17 mouse cellular contexts compared by ENCODE assay signal in the genomic region with DNA sequence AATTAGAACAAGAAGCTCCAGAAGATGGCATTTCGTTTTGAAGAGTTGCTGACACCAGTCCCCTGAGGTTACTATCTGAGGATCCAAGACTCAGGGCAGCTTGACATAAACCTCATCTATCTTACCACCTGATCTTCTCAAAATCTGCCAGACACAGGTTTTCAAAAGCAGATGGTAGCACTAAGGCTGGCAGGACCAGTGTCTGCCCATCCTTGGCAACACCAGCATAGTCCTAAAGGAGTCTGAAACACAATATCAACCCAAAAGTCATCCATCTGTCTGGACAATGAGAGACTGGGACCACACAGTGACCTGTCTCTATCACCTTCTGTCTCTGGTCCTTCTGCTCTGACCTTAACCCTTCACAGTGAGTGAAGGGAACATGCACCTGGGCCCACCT.
DNase-seq lines count a peak whose midpoint lies in the region; ATAC-seq and TF ChIP-seq lines count a peak whose summit lies in the region.
"Had no signal": no experiment of that assay in that cellular context is flagged by ENCODE, and none has a peak within 500 bp of the region (broad histone marks: within the 10 kb centered on the region; RNA-seq: fewer than 3 reads in every experiment).

No protein-coding gene starts in this region.

- 0 out of 2 replicates have a peak, but pooled peaks cover 3% of the 10 kb centered on the region for H3K4me1 ChIP-seq in hindbrain, embryonic 14.5 days (replicated peaks; ENCODE audit: control insufficient read depth, insufficient read depth, low read length)
- H3K4me1 ChIP-seq in hindbrain, embryonic 10.5 days (replicated peaks), result no peaks in the 10 kb centered on the region
- no peaks in the 10 kb centered on the region for H3K4me1 ChIP-seq in kidney, embryonic 15.5 days
- H3K4me1 ChIP-seq in kidney, embryonic 14.5 days (ENCODE audit: control insufficient read depth, insufficient read depth, low read length), result no peaks in the 10 kb centered on the region
- no peaks in the 10 kb centered on the region for H3K4me1 ChIP-seq in small intestine, adult 2 months (ENCODE audit: control insufficient read depth, insufficient read depth, insufficient read length, low read length)
- H3K4me1 ChIP-seq: heart, embryonic 10.5 days had no signal

- no peak for TF ChIP-seq CTCF in small intestine, adult 2 months (IDR thresholded peaks at IDR 0.05; ENCODE audit: extremely low read depth, insufficient read length, insufficient replicate concordance, low read depth, low read length)

- H3K4me3 ChIP-seq in hindbrain, embryonic 14.5 days (replicated peaks; ENCODE audit: low read length), result no peak overlapping the region
- H3K4me3 ChIP-seq in hindbrain, embryonic 10.5 days, result no peak overlapping the region
- no peak overlapping the region for H3K4me3 ChIP-seq in kidney, embryonic 15.5 days (replicated peaks)
- no peak overlapping the region for H3K4me3 ChIP-seq in kidney, embryonic 14.5 days (ENCODE audit: low read length)
- no peak overlapping the region for H3K4me3 ChIP-seq in small intestine, adult 2 months (ENCODE audit: low read depth, low read length)
- H3K4me3 ChIP-seq: embryonic facial prominence, embryonic 13.5 days; forebrain, embryonic 12.5 days; heart, embryonic 10.5 days had no signal

- ATAC-seq in hindbrain, embryonic 14.5 days (ENCODE audit: low FRiP score), result peak; percentile 19; the same call in 1 of the 2 replicates
- ATAC-seq in kidney, embryonic 15.5 days (replicated peaks; ENCODE audit: low FRiP score), result 0 out of 2 replicates have a peak, but pooled peaks have one; percentile 22
- no peak for ATAC-seq in kidney, embryonic 14.5 days (ENCODE audit: low FRiP score, low TSS enrichment)
- ATAC-seq in monocyte, adult 5-6 weeks (replicated peaks; ENCODE audit: insufficient number of reproducible peaks, low FRiP score, low TSS enrichment, poor library complexity, severe bottlenecking), result no peak
- ATAC-seq: forebrain, embryonic 16.5 days had no signal

- 0 out of 2 replicates have a peak, but pooled peaks cover 3% of the 10 kb centered on the region for H3K9me3 ChIP-seq in hindbrain, embryonic 14.5 days (ENCODE audit: control insufficient read depth, low read length)
- no peaks in the 10 kb centered on the region for H3K9me3 ChIP-seq in hindbrain, embryonic 10.5 days
- H3K9me3 ChIP-seq in kidney, embryonic 15.5 days (replicated peaks), result no peaks in the 10 kb centered on the region
- H3K9me3 ChIP-seq in kidney, embryonic 14.5 days (ENCODE audit: control insufficient read depth, low read length), result no peaks in the 10 kb centered on the region
- H3K9me3 ChIP-seq: embryonic facial prominence, embryonic 13.5 days; forebrain, embryonic 12.5 days; heart, embryonic 10.5 days had no signal

- no peaks in the 10 kb centered on the region for H3K36me3 ChIP-seq in hindbrain, embryonic 14.5 days (replicated peaks; ENCODE audit: control insufficient read depth, insufficient read depth)
- no peaks in the 10 kb centered on the region for H3K36me3 ChIP-seq in hindbrain, embryonic 10.5 days
- no peaks in the 10 kb centered on the region for H3K36me3 ChIP-seq in kidney, embryonic 15.5 days
- H3K36me3 ChIP-seq in kidney, embryonic 14.5 days (ENCODE audit: control insufficient read depth, insufficient read depth, low read length), result no peaks in the 10 kb centered on the region
- no peaks in the 10 kb centered on the region for H3K36me3 ChIP-seq in small intestine, adult 2 months (ENCODE audit: control insufficient read depth, insufficient read depth, low read length)
- H3K36me3 ChIP-seq: embryonic facial prominence, embryonic 13.5 days; forebrain, embryonic 12.5 days; heart, embryonic 10.5 days had no signal

- no peak for DNase-seq in hindbrain, embryonic 14.5 days (ENCODE audit: low spot score)
- no peak for DNase-seq in hindbrain, embryonic 10.5 days (ENCODE audit: low spot score)
- DNase-seq in cerebellum, adult 9-10 months, result peak; percentile 45
- DNase-seq in thymus, postnatal 4 days, result no peak
- DNase-seq: adrenal gland, postnatal 10 days; gastrocnemius, postnatal 10 days; heart, adult 18-20 months; heart, postnatal 10 days; kidney, adult 11 months had no signal

- TF ChIP-seq POLR2A in small intestine, adult 2 months (IDR thresholded peaks at IDR 0.05; ENCODE audit: low read depth, low read length), result no peak

- 53% methylated on average over 1 of the region's 1 CpGs for WGBS in hindbrain, embryonic 14.5 days
- 71% methylated on average over 1 of the region's 1 CpGs for WGBS in hindbrain, embryonic 10.5 days
- WGBS in kidney, embryonic 15.5 days, result 66% methylated on average over 1 of the region's 1 CpGs
- 72% methylated on average over 1 of the region's 1 CpGs for WGBS in kidney, embryonic 14.5 days
- WGBS in small intestine, adult 2 months, result 71% methylated on average over 1 of the region's 1 CpGs

- H3K27ac ChIP-seq in hindbrain, embryonic 14.5 days, result no peak overlapping the region
- H3K27ac ChIP-seq in hindbrain, embryonic 10.5 days, result no peak overlapping the region
- no peak overlapping the region for H3K27ac ChIP-seq in kidney, embryonic 15.5 days
- no peak overlapping the region for H3K27ac ChIP-seq in kidney, embryonic 14.5 days (ENCODE audit: low read depth, low read length)
- H3K27ac ChIP-seq in small intestine, adult 2 months (ENCODE audit: insufficient read depth, low read depth, low read length), result peak overlapping the region; percentile 5; the same call in 1 of the 2 replicates
- H3K27ac ChIP-seq: embryonic facial prominence, embryonic 13.5 days; forebrain, embryonic 12.5 days; heart, embryonic 10.5 days had no signal

- H3K27me3 ChIP-seq in hindbrain, embryonic 14.5 days (ENCODE audit: control insufficient read depth, insufficient read depth, low read length), result no peaks in the 10 kb centered on the region
- no peaks in the 10 kb centered on the region for H3K27me3 ChIP-seq in hindbrain, embryonic 10.5 days (ENCODE audit: insufficient read depth, poor library complexity, severe bottlenecking)
- no peaks in the 10 kb centered on the region for H3K27me3 ChIP-seq in kidney, embryonic 15.5 days
- no peaks in the 10 kb centered on the region for H3K27me3 ChIP-seq in kidney, embryonic 14.5 days (ENCODE audit: control insufficient read depth, insufficient read depth, low read length)
- H3K27me3 ChIP-seq in small intestine, adult 2 months (ENCODE audit: control insufficient read depth, insufficient read depth, low read length), result no peaks in the 10 kb centered on the region
- H3K27me3 ChIP-seq: embryonic facial prominence, embryonic 13.5 days; forebrain, embryonic 12.5 days had no signal

- no peak overlapping the region for H3K9ac ChIP-seq in hindbrain, embryonic 14.5 days
- no peak overlapping the region for H3K9ac ChIP-seq in kidney, embryonic 15.5 days
- no peak overlapping the region for H3K9ac ChIP-seq in kidney, embryonic 14.5 days (ENCODE audit: low read depth, low read length)
- H3K9ac ChIP-seq: embryonic facial prominence, embryonic 13.5 days; forebrain, embryonic 12.5 days had no signal

- H3K4me2 ChIP-seq in hindbrain, embryonic 14.5 days (replicated peaks), result no peak overlapping the region
- H3K4me2 ChIP-seq in kidney, embryonic 15.5 days, result no peak overlapping the region
- no peak overlapping the region for H3K4me2 ChIP-seq in kidney, embryonic 14.5 days (replicated peaks; ENCODE audit: low read depth, low read length)
- H3K4me2 ChIP-seq: embryonic facial prominence, embryonic 13.5 days; forebrain, embryonic 12.5 days had no signal

Comparison
In these comparisons a context has a peak if more than half of its experiments do, and no peak if none do; other contexts are left out.
1. ATAC-seq: peak in hindbrain, embryonic 14.5 days (single experiment) and kidney, embryonic 15.5 days (single experiment); none in kidney, embryonic 14.5 days (single experiment) and monocyte, adult 5-6 weeks (single experiment).